Mouse (Mus musculus): ENCODE results near the gene Endov.

Endov gene

DNA sequence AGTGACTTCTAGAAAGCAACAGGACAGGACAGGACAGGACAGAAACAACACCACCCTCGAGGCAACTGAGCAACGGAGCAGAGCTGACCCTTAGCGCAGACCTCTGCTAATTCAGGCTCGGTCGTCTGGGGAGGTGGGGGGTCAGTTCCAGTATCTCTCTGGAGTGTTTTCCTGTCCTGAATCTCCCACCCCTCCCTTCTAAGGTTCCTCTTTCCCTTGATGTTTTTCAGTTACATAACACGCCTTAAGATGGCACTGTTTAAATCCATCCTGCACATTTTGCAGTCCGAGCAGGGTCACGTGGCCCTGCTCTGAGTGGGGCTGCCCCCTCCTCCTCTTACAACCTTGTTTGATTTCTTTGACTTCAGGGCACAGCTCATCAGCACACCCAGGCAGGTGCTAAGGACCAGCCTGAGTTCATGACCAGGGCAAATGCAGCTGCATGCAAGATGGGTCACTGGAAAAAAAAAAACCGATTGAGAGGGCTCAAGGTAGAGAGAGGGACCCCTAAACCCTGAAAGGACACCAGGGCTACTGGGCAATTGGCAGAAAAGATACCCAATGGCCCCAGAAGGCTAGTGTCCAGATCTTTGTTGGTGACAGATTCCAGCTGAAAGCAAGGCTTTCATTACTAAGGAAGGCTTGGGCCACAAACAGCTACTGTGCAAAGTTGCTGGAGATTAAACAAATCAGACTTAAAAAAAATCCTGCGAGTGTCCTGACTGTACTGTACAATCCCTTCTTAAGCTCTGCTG is 54.8 kb downstream of the Endov start:
- no peak for DNase-seq (ENCODE audit: low spot score in 2 of 2)

DNA sequence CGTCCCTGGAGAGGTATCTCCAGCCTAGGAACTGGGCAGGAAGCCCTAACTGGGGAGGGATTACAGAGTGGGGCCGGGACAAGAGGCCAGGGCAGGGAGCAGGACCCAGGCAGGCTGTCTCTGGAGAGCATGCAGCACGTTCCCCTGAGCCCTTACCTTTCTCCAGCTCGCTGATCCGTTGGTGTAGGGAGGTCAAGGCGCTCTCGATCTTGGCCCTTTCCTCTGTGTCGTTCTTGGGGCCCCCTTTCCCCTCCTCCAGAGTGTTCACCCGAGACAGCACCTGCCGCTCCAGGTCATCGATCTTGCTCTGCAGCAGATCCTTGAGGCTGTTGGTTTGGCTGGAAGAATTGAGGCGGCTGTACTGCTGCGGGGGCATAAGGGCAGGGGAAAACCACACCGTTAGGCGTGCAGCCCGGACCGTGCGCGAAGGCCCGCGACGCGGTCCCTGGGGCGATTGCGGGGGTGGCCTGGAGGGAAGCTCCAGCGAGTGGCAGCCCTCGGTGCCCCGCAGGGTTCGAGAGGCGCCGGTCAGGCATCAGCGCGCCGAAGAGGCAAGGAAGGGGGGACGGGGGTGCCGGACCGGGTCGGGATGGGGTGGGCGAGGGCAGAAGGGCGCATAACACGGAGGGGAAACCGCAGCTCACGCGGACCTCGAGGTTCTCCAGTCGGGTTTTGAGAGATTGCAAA is 55.5 kb downstream of the Endov start:
- no peak for DNase-seq (ENCODE audit: low spot score in 2 of 2)

DNA sequence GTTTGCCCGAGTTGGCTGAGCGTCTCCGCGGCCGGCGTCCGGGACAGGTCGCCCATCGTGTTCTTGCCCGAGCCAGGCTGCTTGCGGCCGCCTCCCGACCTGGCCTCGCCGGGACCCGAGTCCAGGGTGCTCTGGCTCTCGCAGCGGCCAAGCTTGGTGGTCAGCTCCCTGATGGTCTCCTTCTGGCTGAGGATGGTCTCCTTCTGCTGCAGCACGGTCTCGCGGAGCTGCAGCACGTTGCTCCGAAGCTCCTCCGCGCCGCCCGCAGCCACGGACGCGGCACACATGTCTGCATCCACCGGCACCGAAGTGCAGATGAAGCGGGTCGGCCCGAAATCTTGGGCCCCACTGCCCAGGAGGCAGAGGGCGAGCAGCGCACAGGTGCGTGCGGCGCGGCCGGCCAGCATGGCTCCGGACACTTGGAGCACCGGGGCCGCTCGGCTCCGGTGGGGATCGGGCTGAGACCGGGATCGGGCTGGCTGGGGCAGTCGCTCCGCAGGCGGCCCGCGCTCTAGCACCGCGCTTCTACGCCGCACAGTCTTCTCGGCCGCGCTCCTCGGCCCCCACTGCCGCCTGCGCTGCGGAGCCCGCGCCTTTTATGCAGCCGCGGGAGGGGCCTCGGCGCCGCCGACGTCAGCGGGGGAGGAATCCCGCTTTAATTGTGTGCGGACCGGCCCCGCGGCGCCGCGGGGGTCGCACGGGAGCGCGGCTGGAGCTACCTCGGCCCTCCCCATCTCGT is 56.2 kb downstream of the Endov start, which contains the start of gene Nptx1:
Gene Nptx1 (minus strand): TSS at position 571 of the 739 bp plus-strand sequence.
- DNase-seq (ENCODE audit: low spot score in 2 of 2), result no peak

DNA sequence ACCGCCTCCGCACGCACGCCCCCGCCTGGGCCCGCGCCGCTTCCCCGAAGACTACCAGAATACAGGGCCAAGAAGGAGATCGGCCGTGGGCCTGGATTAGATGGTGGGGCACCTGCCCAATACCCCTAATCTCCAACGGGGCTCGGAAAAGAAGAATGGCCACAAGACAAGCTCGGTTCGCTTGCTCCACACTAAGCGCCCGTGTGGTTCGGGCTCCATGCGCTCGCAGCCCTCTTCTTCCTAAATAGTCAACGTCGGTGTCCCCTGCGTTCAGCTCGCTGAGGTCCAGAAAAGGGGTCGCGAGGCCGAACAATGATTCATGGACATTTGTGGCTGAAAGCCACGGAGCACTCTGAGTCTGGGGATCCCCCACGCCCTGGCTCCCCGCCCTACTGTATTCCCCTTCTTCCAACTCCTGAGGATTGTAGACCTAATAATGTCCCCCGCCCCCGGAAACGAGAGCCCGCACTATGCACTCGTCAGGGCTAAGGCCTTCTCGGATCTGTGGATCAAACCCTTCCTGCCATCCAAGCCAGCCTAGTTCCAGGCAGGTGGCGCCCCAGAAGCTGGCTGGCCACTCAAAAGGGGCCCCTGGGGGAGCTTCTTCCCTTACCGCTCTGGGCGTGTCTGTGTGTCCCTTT is 56.9 kb downstream of the Endov start:
- no peak for DNase-seq (ENCODE audit: low spot score in 2 of 2)

DNA sequence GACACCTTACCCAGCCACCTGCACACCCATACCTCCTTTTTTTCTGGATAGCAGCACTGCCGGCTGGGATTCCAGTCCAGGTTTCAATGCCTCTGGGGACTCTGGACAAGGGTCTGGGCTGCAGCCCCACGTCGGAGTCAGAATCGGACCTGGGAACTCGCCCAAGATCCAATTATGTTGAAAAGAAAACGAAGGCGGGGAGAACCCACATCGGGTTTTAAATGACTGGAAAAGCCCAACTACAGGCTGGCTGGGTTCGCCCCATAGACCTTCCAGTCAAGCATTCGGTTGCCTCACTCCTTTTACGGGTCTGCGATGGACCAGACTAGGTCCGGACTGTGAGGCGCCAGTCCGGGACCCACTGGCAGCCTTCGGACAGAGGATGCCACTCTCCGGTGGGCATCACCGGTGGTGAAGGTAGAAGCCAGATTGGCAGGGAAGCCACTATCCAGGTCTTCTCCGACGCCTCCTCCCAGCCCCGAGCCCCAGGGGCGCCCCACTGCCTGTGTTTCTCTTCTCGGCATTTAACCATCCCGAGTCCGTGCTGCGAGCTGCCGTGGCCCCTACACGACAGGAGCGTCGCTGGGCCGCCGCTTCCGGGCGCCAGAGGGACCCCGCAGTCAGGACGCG is 57.7 kb downstream of the Endov start:
- no peak for DNase-seq (ENCODE audit: low spot score in 2 of 2)

DNA sequence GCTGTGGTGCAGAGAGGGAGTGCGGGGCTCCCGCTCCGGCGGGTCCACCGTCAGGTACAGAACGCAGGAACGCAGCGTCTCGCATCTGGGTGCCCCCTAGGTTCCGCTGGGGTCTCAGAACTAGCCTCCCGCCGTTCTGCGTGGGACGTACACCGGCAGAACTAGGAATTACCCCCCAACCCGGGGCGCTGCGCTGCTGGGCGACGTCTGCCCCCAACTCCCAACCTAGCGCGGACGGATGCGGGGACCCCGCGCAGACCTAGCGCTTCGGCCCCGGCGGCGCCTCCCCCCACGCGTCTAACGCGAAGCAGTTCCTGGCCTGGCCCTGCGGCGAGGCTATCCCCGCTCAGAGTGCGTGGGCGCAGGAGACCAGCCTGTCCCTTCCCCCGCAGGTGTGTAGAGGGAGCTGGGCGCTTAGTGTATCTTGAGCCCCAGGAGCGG is 58.2 kb downstream of the Endov start:
- DNase-seq (ENCODE audit: low spot score in 2 of 2), result no peak

DNA sequence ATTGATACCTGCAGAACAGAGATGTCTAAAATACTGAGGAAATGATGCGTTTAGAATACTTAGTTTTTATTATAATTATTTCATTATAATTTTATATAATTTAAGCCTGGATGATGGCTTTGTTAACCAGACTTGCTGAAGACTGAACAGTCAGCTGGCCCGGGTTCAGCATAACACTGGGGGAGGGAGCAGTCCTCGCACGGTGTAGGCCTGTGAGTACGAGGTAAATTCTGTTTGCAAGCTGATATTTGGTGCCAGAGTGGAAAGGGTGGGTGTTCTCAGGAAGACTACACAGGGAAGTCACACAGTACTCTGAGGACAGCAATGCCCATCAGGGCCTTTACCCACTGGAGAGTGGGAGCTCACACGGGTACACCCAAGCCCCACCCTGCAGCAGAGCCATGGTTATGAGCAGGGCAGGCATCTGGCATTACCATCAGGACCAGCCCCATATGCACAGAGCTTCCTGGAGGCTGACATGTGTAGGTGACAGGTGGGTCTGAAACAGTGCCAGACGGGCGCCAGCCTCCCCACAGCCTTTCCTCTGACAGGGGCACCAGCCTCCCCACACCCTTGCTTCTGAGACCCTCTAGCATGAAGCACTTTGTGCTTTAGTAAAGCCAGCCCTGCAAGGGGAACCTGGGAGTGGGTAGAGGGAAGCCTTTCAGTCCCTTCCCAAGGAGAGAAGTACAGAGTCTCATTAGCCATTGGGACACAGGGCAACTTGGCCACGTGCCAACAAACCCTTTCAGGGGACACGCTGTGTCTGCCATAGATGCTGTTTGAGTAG is 59.6 kb downstream of the Endov start:
- DNase-seq (ENCODE audit: low spot score in 2 of 2), result no peak

DNA sequence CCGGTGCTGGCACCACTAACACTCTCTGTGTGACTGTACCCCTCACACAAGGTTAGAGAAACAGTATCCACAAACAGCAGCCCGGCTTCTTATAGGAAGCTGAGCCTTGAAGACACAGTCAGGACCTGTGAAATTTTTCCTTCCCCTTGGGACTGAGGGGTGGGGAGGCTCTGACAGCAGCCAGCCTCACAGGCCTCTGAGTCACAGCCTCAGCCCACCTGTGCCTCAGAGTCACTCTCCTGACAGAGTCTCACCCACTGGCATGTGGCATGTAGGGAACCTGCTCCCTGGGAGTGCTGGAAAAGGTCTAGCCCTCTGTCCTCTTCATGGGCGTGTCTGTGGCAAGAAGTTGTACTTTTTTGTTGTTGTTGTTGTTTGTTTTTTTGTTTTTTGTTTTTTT is 60.3 kb downstream of the Endov start:
- DNase-seq (ENCODE audit: low spot score in 2 of 2), result no peak

DNA sequence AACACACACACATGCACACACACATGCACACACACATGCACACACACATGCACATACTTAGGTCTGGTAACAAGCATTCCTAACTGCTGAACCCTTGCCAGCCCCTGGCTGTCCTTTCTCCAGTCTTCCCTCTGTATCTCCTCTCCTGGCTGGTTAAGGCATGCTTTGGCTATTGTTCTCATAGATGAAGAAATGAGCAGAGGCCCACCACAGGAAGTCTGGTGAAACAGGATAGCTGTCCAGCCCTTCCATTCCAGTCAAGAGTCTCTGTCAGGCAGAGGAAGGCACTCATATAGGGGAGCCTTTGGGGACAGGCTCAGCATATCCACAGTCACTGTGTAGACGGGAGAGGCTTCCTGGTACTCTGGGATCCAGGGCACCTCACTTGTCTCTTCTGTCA is 61.2 kb downstream of the Endov start:
- DNase-seq (ENCODE audit: low spot score in 2 of 2), result no peak

DNA sequence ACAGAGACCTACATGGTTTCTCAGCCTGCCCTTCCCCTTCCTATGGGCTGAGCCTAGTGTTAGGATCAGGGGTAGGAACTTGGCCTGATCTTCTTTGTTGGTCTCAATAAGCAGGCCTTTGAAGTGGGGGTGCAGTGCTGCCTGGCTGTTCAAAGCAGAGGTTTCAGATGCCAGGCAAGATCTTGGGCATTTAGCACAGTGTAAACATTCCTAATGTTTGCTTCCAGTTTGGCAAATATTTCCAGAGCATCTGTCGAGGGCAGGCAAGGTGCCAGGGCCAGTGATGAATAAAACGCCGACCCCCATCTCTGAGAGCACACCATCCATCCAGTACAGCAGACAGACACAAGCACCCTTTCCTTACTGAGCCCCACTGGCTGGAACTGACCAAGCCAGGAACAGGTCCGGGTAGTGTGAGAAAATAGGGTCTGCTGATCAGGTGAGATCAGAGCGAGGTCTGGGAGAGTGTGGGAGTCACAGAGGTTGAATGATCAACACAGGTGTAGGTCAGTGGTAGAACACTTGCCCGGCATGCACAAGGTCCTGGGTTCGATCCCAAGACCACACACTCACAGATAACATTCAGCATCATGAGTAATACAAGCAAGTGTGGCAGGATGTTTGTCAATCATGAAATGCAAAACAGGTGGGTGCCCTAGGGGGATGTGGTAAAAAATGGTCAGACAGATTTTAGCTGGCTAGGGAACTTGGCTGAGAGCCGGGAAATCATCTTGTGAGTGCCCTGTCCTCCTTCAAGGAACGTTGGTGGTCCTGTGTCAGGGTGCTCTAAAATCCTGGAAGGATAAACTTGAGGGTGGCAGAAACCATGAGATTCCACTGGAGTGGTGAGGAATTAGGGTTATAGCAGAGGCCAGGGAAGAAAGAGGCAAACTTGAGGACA is 62.0 kb downstream of the Endov start:
- no peak for DNase-seq (ENCODE audit: low spot score in 2 of 2)

DNA sequence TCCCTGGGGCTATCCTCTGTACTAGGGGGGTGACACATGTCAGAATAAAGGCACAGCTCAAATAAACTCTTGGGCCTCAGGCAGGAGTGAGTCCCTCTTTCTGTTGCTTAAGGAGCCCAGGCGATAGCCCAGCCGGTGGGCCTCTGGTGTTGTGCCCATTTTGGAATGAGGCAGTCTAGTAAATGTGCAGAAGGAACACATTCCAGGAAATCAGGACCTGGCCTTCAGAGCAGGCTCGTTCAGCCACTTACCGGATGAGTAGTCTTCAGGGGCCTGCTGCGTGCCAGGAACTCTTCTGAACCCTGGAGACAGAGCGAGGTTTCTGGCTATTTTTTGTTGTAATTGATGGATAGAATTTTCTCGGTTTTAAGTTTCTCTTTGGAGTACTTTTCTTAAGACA is 63.6 kb downstream of the Endov start:
- DNase-seq (ENCODE audit: low spot score in 2 of 2), result no peak

DNA sequence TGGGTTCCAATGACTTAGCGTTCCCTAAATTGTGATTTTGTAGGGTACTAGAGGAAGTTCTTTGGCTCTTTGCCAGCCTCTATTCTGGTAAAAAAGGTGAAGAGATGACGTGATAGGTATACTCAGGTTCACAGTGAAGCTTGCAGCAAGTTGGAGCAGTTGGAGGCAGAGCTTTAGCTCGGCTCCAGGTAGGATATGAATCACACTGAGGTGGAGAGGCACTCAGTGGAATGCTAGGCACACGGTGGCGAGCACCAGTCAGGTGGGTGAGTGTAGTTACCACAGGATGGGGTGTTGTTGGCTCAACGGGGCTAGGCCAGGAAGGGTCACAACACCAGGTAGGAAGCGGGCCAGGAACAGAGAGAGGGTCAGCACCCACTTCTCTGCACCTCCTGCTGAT is 64.0 kb downstream of the Endov start:
- DNase-seq (ENCODE audit: low spot score in 2 of 2), result no peak

DNA sequence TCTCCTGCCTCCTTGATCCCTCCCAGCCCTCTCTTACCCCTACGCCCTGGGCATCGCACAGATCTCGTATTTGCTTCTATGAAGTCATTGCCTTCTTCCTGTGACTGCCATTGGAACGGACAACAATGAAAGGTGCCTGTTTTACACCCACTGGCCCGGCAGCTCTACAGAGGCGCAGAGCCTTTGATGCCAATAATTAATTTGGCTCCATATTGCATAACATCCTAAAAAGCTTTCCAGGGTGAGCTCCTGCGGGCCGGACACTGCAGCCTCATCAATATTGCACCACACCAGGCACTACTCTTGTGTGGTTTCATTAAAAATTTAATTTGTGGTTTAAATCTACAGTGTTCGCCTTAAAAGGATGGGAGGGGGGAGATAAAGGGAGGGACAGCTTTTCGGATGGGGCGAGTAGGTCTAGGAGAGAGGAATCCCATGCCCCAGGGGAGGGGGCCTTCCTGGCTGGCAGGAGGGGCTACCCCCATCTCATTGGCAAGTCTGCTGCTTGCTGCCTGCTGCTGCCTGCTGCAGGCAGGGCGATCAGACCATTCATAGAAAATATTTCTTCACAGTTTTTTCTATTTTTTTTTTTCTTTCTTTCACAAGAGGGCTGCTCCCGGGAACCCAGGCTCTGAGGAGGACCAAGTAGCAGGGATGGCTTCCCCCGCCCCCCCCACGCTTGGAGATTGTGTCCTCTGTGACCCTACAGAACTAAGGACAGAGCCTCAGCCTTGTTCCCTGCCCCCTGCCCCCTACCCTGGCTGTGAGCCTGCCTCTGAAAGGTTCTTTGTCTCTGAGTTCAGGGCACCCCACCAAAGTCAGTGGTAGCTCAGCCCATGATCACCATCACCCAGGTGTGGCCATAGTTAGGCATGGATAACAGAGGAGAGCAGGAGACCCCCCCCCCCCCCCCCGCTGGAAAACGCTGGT is 67.1 kb downstream of the Endov start:
- no peak for DNase-seq (ENCODE audit: low spot score in 2 of 2)

DNA sequence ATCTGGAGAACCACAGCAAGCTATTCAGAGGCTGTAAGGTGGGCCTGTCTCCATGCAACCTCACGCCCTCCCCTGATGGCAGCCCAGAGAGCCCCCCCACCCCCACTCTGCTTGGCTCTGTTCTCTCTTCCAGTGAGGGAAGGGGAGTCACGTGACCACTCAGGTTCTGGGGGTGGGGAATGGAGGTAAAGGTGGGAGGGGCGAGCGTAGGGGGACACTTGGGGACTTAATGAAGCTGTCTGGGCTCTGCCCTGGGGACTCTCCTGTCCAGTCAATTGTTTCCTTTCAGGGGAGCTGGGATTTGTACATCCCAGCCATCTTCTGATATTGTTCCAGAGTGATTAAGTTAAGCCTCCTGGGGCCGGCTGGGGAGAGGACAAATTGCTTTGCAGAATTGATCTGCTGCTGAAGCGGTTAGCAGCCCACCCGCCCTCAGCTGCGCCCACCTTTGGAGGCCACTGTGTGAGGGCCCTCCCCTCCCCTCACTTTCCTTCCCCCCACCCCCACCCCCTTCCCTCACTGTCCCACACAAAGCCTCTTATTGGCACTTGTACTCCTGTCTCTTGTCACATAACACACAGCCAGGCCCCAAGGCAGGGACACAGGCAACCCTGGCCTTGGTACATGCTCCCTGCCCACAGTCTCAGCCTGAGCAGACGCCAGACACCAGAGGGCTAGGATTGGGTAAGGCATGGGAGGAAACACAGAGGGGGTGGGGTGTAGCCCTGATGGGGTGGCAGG is 67.9 kb downstream of the Endov start:
- DNase-seq (ENCODE audit: low spot score in 2 of 2), result no peak
